Mouse (Mus musculus) ovary, postnatal 10 days (tissue): ENCODE results near the gene Qrich2.
"Not testable (repeated sequence)": the region's sequence is repeated elsewhere in the genome, so short reads cannot be mapped to it uniquely, and the experiment has no call there.

Experiments
- DNase-seq: peaks from one replicate; pipeline ENCODE4 v3.0.0; 2022; ENCODE audit warnings: low spot score

Gene Qrich2

DNA sequence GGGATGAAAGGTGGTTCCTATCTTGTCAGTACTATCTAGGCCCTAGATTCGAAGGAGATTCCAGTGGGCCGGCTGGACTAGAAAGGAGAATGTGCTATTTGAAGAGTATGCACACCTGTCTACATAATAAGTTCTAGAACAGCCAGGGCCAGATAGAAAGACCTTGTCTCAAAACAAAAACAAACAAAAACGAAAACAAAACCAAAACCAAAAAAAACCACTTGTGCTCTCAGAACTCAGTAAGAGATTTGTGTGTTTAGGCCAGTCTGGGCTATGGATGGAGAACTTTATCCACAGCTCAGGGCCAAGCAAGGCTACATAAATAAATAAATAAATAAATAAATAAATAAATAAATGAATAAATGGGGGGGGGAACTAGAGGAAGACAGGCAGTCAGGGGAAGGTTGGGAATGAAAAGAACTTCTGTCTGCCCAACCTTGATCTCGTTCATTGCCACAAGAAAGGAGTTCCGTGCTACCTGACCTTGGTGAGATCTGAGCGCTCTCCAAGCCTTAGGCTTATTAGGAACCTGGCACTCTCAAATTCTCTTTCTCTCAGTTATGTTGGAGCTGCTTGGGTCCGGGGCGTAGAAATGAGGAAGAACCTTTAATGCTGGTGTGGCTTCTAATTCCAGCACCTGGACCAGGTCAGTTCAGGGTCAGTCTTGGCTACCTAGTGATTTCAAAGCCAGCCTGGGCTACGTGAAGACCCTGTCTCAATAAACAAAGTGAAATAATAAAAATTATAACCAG lies 36.0 kb downstream of the Qrich2 start:
- DNase-seq, result no peak

DNA sequence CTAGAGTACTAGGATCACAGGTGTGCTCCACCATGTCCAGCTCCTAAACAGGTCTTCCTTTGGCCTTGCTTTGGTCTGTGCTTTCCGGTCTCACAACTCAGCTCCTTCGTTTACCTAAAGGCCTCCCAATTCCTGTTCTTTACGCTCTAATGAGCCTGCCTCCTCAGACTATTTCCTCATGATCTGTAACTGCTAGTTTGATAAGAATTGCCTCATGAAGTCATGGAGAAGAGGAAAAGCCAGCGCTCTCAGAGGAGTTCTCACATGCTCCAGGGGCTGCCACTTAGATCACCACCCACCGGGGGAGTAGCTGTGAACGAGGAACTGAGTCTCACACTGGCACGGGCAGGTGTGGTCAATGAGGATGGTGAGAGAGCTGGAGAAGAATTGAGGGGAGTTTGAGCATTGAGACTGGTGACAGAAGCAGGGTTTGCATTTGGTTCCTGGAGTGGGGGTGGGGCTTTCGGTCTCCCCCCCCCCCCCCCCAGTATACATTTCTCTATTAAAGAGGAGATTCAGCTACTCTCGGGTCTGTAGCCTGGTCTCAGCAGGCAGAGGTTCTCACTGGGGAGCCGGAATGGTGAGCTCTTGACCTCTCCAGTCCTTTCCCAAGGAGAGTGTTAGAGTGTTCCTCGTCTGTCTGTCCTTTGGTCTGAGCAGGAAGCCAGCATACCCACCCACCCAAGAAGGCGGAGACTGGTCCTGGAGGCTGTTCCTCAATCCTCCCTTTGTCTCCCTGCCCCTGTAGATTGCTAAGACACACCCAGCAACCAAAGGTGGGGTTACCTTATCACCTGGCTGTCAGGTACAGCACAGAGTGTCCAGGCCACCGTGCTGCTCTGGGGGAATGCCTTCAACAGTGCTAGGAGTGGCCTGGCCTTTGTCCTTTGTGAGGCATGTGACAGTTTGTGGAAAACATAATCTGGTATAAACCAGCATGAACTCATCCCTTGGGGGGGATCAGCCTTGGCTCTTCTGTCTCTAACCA lies 36.9 kb downstream of the Qrich2 start:
- DNase-seq, result no peak

- no peak for DNase-seq
These were observed 39.0 kb downstream of the Qrich2 start for GRCm38 (mm10) chr11:116426852-116427575.

DNA sequence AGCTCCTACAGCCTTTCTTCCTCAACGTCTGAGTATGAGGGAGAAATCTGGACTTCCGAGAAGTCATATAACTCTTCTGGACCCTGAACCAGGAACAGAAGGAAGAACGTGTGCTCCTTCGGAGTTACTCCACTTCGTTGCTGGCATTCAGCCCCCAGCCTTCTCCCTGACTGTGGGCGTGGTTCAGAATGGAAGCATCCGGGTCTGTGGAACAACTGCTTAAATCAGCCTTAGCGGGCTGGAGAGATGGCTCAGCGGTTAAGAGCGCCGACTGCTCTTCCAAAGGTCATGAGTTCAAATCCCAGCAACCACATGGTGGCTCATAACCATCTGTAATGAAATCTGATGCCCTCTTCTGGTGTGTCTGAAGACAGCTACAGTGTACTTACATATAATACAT lies 39.7 kb downstream of the Qrich2 start:
- DNase-seq, result not testable (repeated sequence)

DNA sequence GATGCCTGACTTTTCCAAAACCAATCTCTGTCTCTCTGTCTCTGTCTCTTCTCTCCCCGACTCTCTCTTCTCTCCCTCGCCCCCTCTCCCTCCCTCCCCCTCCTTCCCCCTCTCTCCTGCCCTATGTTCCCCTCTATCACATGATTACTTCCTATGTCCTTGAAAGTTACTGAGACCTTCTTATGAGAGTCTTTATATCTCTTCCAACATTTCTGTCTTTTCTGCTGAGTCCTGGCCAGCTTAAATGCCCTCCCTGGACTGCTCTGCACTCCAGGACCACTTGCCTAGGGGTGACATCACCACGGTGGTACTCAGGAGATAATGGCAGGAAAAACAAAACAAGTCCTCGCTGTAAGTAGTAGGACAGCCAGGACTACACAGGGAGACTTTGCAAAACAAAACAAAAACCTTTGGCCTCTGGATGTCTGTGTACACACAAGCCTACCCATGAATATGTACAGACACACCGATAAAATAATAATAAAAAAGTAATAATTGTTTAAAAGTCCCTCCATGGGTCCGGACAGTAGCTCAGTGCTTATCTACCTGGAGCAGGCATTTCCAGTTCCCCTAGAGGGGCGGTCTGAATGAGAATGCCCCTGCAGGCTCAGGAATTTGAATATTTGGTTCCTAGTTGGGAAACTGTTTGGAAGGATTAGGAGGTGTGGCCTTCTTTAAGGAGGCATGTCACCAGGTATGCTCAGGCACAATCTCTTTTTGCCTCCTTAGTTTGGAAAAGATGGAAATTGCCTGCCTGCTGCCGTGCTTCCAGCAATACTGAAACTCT lies 41.2 kb downstream of the Qrich2 start:
- no peak for DNase-seq

- no peak for DNase-seq
These were observed 42.0 kb downstream of the Qrich2 start for GRCm38 (mm10) chr11:116423782-116424620.

DNA sequence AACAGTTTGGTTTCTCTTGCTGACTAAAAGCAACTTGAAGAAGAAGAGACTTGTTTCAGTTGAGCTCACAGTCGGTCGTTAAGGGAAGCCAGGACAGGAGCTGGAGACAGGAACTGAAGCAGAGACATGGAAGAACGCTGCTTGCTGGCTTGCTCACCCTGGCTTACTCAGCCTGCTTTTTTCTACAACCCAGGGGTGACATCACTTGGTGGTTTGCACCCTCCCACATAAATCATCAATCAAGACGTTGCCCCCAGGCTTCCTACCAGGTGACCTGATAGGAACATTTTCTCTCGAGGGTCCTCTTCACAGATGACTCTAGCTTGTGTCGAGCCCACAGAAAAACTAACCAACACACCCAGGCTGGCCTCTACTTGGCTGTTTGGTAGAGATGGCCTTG lies 42.8 kb downstream of the Qrich2 start:
- no peak for DNase-seq

DNA sequence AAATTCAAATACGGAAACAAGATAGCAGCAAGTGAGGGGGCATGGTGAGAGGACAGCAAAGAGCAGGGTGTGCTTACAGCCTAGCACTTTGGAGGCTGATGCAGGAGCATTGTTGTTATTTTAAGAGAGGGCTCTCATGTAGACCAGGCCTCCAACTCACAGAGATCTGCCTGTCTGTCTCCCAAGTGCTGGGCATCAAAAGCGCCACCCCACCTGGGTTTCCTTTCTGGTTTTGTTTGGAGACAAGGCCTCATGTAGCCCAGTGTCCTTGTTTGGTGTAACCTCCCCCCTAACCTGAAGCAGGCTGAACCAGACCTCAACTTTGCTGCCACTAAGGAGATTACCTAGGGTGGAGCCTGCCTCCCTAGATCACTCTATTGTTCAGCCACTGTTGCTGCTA lies 43.5 kb downstream of the Qrich2 start:
- no peak for DNase-seq

DNA sequence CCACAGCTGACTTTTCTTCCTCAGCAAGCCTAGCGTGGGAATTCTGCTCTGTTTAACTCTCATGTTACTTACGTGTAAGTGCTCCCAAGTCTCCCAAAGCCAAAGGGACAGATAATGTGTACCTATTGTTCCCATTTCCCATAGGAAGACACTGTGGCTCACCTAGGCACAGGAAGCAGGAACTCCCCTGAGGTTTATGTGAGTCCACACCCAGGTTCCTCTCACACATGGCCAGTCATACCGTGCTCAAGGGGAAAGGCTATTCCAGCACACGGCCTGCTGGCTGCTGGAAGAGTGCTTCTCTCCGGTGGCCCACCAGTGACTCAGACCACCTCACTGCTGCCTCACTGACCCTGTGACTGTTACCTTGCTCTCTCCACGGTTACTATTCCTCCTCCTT lies 44.9 kb downstream of the Qrich2 start:
- no peak for DNase-seq

DNA sequence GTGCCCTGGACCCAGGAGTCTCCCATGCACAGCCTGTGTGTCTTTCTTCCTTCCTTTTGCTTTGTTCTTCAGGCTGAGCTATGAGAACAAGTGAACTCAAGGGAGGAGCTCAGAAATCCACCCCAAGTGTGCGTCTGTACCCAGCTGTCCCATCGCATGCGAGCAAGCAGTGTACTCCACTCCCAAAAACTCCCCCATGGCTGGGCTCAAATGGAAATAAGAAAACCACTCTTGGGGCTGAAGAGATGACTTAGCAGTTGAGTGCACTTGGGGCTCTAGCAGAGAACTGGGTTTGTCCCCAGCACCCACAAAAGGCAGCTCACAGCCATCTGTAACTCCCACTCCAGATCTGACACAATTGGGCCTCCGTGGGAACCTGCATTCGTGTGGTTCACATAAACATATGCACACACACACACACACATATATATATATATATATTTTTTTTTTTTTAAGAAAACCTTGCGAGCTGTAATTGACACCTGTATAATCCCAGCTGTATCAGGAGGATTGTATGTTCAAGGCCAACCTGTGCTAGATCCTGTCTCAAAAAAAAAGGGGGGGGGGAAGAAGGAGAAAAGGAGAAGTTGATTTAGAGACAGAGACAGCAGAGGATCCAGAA lies 47.1 kb downstream of the Qrich2 start:
- no peak for DNase-seq

- no peak for DNase-seq
These were observed 47.7 kb downstream of the Qrich2 start for GRCm38 (mm10) chr11:116418194-116418840.

GRCm38 (mm10) chr11:116417054-116417453 lies 49.0 kb downstream of the Qrich2 start:
- no peak for DNase-seq

DNA sequence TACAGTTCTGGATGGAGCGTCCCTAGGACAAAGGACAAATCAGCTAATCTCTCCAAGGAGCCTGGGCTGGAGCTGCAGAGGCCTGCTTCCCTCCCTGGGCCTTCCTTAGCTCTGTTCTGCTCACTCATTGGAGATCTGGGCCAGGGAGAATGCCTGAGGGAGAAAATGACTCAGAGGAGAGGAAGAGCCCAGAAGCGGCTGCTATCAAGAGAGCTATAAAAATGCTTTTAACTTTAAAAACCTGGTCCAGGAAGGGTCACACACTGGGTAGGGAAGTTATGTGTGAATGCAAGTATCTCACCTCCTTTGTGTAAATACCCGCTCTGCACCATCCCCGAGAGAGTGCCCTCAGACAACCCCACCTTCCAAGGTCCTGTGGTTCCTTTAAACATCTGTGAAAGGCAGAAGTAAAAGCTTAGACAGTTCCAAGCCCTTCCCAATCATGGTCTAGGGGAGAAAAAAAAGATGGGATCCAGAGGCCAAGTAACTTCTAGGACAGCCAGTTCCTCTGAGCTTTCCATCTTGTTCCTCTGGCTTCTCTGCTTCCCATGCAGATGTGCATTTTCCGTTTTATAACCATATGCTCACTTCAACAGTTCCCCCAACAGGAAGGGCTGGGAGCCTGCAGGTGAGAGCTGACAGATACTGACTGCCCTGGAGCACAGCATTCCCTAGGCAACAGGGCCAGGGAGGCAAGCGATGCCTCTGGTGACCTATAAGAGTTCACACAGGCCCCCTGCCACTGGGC lies 49.7 kb downstream of the Qrich2 start:
- DNase-seq, result no peak

GRCm38 (mm10) chr11:116413631-116414022 lies 52.4 kb downstream of the Qrich2 start:
- no peak for DNase-seq

- peak; percentile 63 for DNase-seq
These were observed 53.0 kb downstream of the Qrich2 start, which contains the start of gene Rnf157 for GRCm38 (mm10) chr11:116412904-116413630. Gene Rnf157 (minus strand): TSS chr11:116413032.

DNA sequence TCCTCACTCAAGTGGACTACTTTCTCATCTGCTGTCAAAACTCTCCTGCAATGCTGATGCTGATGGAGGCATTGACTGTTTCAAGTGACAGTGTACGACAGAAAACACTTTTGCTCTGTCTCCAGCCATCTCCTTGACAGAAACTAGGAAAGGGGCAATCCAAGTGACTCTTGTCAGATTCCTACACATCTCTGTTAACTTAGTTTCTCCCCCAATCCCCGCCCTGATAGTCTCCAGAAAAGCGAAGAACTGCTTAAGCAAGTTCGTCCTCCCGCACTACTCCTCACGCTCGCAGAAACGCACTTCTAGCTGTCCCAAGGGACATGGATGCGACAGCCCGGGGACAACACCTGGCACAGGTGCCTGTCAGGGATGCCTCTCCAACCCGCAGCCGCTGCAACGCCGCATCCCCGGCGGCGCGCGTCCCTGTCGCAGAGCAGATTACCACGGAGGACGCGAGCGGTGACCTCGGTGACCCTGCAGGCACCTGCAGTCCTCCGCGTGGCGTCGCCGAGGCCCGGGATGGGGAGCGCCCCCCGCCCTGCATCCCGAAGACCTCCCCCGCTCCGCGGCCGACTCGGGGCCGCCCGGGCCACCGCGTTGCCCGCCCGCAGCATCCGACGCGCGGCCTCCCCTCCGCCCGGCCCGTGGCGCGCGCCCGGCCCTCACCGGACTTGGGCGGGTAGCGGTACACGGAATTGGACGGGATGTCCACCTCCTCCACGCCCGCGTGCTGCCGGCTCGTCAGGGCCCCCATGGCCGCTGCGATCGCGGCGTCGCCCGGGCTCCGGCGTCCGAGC lies 53.8 kb downstream of the Qrich2 start:
- no peak for DNase-seq

DNA sequence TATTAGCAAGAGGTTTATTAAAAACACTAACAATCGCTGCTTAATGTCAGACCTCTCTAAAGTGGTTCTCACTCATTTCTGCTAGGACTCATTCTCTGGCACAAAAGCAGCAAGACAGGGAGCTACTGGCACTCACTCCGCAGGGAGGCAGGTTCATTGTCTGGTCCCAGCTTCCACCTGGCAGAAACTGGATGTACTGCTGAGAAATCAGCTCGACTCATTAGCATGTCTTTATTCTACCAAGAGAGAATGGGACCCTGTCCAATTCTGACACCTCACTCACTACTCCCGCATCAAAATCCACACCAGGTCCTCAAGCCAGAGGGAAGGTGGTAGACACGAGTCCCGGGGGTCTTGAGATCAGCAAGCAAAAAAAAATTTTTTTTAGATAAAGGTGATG lies 54.5 kb downstream of the Qrich2 start:
- no peak for DNase-seq
